Mouse (Mus musculus) kidney, adult 2 months (tissue): ENCODE data around the gene Nop53. TPM values are rescaled to one million over a fixed set of nuclear protein-coding genes. Genes with fewer than 3 reads are reported as not detected.
A peak's percentile ranks its signal among the peaks of the same experiment; 100 is the strongest.

Source experiments
- DNase-seq: peaks from one replicate; pipeline ENCODE4 v3.0.0; 2021
- H3K27ac ChIP-seq: fragments of 200-500 bp; 2 replicates; pipeline ENCODE4 v1.5.1; 2012; ENCODE audit warnings: low read depth, low read length, control low read depth, inconsistent platforms; ENCODE audit not compliant: insufficient read depth
- H3K27me3 ChIP-seq: fragments of 200-500 bp; replicated peaks from 2 replicates; pipeline ENCODE4 v1.6.1; 2012; ENCODE audit warnings: mild to moderate bottlenecking, moderate library complexity, low read length, inconsistent platforms; ENCODE audit not compliant: control insufficient read depth, insufficient read depth
- H3K36me3 ChIP-seq: fragments of 200-500 bp; 2 replicates; pipeline ENCODE4 v1.6.1; 2012; ENCODE audit warnings: mild to moderate bottlenecking, moderate library complexity, low read length, inconsistent platforms; ENCODE audit not compliant: control insufficient read depth, insufficient read depth
- H3K4me1 ChIP-seq: fragments of 200-500 bp; 2 replicates; pipeline ENCODE4 v1.6.1; 2011; ENCODE audit warnings: low read length; ENCODE audit not compliant: control insufficient read depth, insufficient read depth
- H3K4me3 ChIP-seq: fragments of 200-500 bp; 2 replicates; pipeline ENCODE4 v1.5.1; 2011; ENCODE audit warnings: mild to moderate bottlenecking, low read depth, low read length, control low read depth; ENCODE audit not compliant: insufficient read depth
- CTCF ChIP-seq: fragments of 200-500 bp; conservative IDR thresholded peaks from 2 replicates; pipeline ENCODE4 v1.5.1; 2011; ENCODE audit warnings: low read depth, mild to moderate bottlenecking, control low read depth, low read length, moderate library complexity, mixed read lengths; ENCODE audit not compliant: insufficient read depth, insufficient read length
- POLR2A ChIP-seq: fragments of 200-500 bp; IDR thresholded peaks from one replicate; pipeline ENCODE4 v1.6.1; 2011; ENCODE audit warnings: low read depth, low read length, control low read depth
- WGBS: fragments of 180-500 bp; shearing (Covaris S2); methylation state at CpG from one replicate; pipeline ENCODE4 v1.1.7; 2018; 5-methylcytosine and 5-hydroxymethylcytosine counted together
- polyA plus RNA-seq: library from polyadenylated mRNA; depleted of rRNA; stranded (reverse); fragments of >200 nt; gene quantifications from 2 replicates; pipeline ENCODE4 v1.2.3, GENCODE M21; 2012

Nop53 gene
- polyA plus RNA-seq, 1 experiment, result 88.9 TPM

- TF ChIP-seq CTCF (no peak), POLR2A (no peak)
- no peaks in the 10 kb centered on the region for H3K4me1 ChIP-seq
- no peak overlapping the region for H3K4me3 ChIP-seq
- peak; percentile 45 for DNase-seq
- 24% methylated on average over 16 of the region's 16 CpGs for WGBS
- H3K27ac ChIP-seq, result peak overlapping the region; percentile 8
- no peaks in the 10 kb centered on the region; the same call in 1 of the 2 replicates for H3K36me3 ChIP-seq
- no peaks in the 10 kb centered on the region for H3K27me3 ChIP-seq
These were observed 12.2 kb downstream of the Nop53 start for GRCm38 (mm10) chr7:15933437-15934359.

GRCm38 (mm10) chr7:15931635-15932034, 14.2 kb downstream of the Nop53 start:
- TF ChIP-seq POLR2A (no peak), CTCF (no peak)
- no peaks in the 10 kb centered on the region for H3K4me1 ChIP-seq
- no peaks in the 10 kb centered on the region for H3K36me3 ChIP-seq
- no peak overlapping the region for H3K4me3 ChIP-seq
- H3K27me3 ChIP-seq, result no peaks in the 10 kb centered on the region
- WGBS, result 51% methylated on average over 3 of the region's 3 CpGs
- DNase-seq, result peak; percentile 15
- no peak overlapping the region for H3K27ac ChIP-seq

GRCm38 (mm10) chr7:15930543-15930942, 15.3 kb downstream of the Nop53 start:
- Histone ChIP-seq H3K27ac (no peak overlapping the region), H3K27me3 (no peaks in the 10 kb centered on the region), H3K4me1 (no peaks in the 10 kb centered on the region), H3K4me3 (no peak overlapping the region), H3K36me3 (no peaks in the 10 kb centered on the region)
- no peak for DNase-seq
- 85% methylated on average over 2 of the region's 2 CpGs for WGBS
- TF ChIP-seq CTCF (no peak), POLR2A (no peak)

- peak; percentile 91 for TF ChIP-seq CTCF
- TF ChIP-seq POLR2A, result no peak
- Histone ChIP-seq H3K36me3 (no peaks in the 10 kb centered on the region), H3K4me3 (no peak overlapping the region), H3K27me3 (no peaks in the 10 kb centered on the region), H3K27ac (no peak overlapping the region), H3K4me1 (no peaks in the 10 kb centered on the region)
- WGBS, result 25% methylated on average over 4 of the region's 4 CpGs
- DNase-seq, result peak; percentile 67
These were observed 16.0 kb downstream of the Nop53 start for GRCm38 (mm10) chr7:15929910-15930309.

DNA sequence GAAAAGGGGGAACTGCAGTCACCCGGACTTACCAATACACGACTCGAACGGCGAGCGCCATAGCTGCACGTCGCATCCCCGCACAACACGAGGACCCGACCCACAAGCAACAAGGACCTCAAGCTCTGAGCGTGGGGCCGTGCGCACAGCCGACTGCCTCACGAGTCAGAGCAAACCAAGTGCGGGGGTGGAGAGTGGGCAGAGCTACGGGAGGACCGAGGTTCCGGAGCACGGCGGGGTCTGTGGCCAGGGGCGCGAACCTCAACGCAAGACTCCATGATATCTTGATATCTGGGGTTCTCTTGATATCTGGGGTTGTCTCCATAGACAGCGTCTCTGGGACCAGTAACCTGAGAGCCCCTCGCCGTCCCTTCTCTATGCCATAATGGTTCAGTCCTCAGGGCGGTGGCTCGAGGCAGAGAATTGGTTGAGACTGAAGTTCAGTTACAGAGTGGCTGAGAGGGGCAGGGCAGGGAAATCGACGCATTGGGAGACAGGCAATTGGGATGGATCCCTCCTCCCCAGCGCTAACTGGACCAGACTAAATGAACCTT, 23.6 kb downstream of the Nop53 start, which contains the start of gene Selenow:
TSS of gene Selenow (minus strand) at position 183 of the 554 bp plus-strand sequence.
- peak; percentile 90 for DNase-seq
- Histone ChIP-seq H3K4me1 (peaks cover 4% of the 10 kb centered on the region; the same call in 1 of the 2 replicates), H3K36me3 (no peaks in the 10 kb centered on the region), H3K27ac (peak within 1 kb of the TSS; percentile 58), H3K4me3 (peak within 1 kb of the TSS; percentile 76), H3K27me3 (no peaks in the 10 kb centered on the region)
- TF ChIP-seq POLR2A (peak; percentile 88), CTCF (no peak)
- WGBS, result under 1% methylated on average over 33 of the region's 33 CpGs

DNA sequence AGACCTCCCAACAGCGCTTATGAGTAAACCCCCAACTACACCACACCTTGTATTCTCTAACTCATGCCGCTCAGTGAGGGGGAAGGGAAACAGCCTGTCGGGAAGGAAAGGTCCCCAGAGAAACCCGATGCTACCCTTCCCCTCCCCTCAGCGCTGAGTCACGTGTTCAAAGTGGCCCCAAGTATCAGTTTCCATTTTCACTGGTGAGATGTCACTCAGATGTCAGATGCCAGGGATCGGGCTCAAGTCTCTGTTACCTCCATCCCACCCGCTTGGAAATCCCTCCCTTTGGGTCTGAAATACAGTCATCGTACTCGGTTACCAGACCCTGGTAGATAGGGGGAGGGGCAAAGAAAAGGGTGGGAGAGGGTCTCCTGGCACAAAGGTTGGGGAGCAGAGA, 24.1 kb downstream of the Nop53 start:
- Histone ChIP-seq H3K27ac (peak overlapping the region; percentile 58), H3K27me3 (no peaks in the 10 kb centered on the region), H3K36me3 (no peaks in the 10 kb centered on the region), H3K4me3 (peak overlapping the region; percentile 76), H3K4me1 (peaks cover 4% of the 10 kb centered on the region; the same call in 1 of the 2 replicates)
- peak; percentile 34 for DNase-seq
- TF ChIP-seq POLR2A (no peak), CTCF (no peak)
- WGBS, result 2% methylated on average over 10 of the region's 10 CpGs

DNA sequence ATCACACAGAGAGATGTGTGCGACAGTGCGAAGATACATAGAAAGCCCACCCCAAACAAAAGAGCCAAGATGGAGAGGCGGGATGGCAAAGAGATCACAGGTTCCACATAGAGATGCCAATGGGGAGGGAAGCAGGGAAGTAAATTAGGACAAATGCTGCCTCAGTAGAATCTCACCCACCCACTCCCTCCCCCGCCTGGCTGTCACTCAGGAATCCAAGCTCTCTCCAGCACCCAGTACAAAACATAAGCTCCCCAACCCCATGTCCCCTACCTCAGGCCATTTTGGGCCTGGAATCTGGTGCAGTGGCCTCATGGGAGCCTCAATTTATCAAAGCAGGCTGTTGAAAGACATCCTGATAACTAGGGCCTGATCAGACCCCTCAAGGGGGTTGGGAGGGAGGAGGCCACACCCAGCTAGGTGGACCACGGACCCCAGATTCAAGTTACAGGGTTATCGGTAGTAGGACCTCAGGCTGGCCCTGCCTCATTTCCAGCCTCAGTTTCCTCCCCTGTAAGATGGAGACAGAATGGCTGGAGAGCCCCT, 25.2 kb downstream of the Nop53 start:
- no peaks in the 10 kb centered on the region for H3K36me3 ChIP-seq
- peaks cover 4% of the 10 kb centered on the region; the same call in 1 of the 2 replicates for H3K4me1 ChIP-seq
- no peaks in the 10 kb centered on the region for H3K27me3 ChIP-seq
- WGBS, result 83% methylated on average over 6 of the region's 6 CpGs
- TF ChIP-seq POLR2A (no peak), CTCF (no peak)
- H3K4me3 ChIP-seq, result peak overlapping the region; percentile 76
- DNase-seq, result no peak
- H3K27ac ChIP-seq, result no peak overlapping the region
